Mouse (Mus musculus) ES-E14 (cell line): Measurements from ENCODE around the gene Rab3c. TPM values are rescaled to one million over a fixed set of nuclear protein-coding genes. Genes with fewer than 3 reads are reported as not detected.

ENCODE experiments used
- DNase-seq: peaks from one replicate; pipeline ENCODE4 v3.0.0-alpha.2; 2013; ENCODE audit warnings: low read depth, low spot score
- H3K27ac ChIP-seq: 2 replicates; pipeline ENCODE4 v1.5.1; 2012; ENCODE audit warnings: low read depth, mild to moderate bottlenecking, low read length, moderate library complexity, mixed read lengths; ENCODE audit not compliant: poor library complexity, insufficient read depth, severe bottlenecking
- H3K36me3 ChIP-seq: 2 replicates; pipeline ENCODE4 v1.6.1; 2012; ENCODE audit warnings: mild to moderate bottlenecking, low read length, moderate library complexity, mixed read lengths; ENCODE audit not compliant: control insufficient read depth, poor library complexity, insufficient read depth, severe bottlenecking
- H3K4me1 ChIP-seq, 2 experiments: fragments of 150-350 bp in 1 of 2; sonication (generic) in 1 of 2; 2 replicates each; pipeline ENCODE4 v1.6.1; 2012; ENCODE audit warnings: low read length in 2 of 2, mild to moderate bottlenecking in 1 of 2, mixed read lengths in 1 of 2; ENCODE audit not compliant: control insufficient read depth in 2 of 2, insufficient read depth in 2 of 2, poor library complexity in 1 of 2
- H3K4me3 ChIP-seq, 2 experiments: fragments of 150-350 bp in 1 of 2; sonication (generic) in 1 of 2; 2 replicates each; pipeline ENCODE4 v1.5.1; 2012; ENCODE audit warnings: low read length in 2 of 2, low read depth in 1 of 2, mild to moderate bottlenecking in 1 of 2, mixed read lengths in 1 of 2; ENCODE audit not compliant: insufficient read depth in 1 of 2, poor library complexity in 1 of 2, severe bottlenecking in 1 of 2
- H3K9ac ChIP-seq: 2 replicates; pipeline ENCODE4 v1.6.1; 2012; ENCODE audit warnings: low read depth, mild to moderate bottlenecking, low read length, mixed read lengths; ENCODE audit not compliant: poor library complexity, insufficient read depth, severe bottlenecking
- H3K9me3 ChIP-seq: fragments of 150-350 bp; sonication (generic); 2 replicates; pipeline ENCODE4 v1.6.1; 2012; ENCODE audit warnings: low read depth, mild to moderate bottlenecking, low read length; ENCODE audit not compliant: control insufficient read depth, insufficient read depth
- CHD2 ChIP-seq: IDR thresholded peaks from 2 replicates; pipeline ENCODE4 v1.6.1; 2014; ENCODE audit warnings: mild to moderate bottlenecking, low read depth, low read length, inconsistent platforms
- HCFC1 ChIP-seq: IDR thresholded peaks from 2 replicates; pipeline ENCODE4 v1.6.1; 2012; ENCODE audit warnings: low read length, inconsistent platforms, borderline replicate concordance; ENCODE audit not compliant: insufficient read depth
- MAFK ChIP-seq: IDR thresholded peaks from 2 replicates; pipeline ENCODE4 v1.6.1; 2014; ENCODE audit warnings: mild to moderate bottlenecking, low read depth, low read length, inconsistent platforms; ENCODE audit not compliant: insufficient read depth
- ZC3H11A ChIP-seq: IDR thresholded peaks from 2 replicates; pipeline ENCODE4 v1.6.1; 2012; ENCODE audit warnings: low read depth, mild to moderate bottlenecking, inconsistent platforms, low read length, borderline replicate concordance
- ZNF384 ChIP-seq: IDR thresholded peaks from 2 replicates; pipeline ENCODE4 v1.6.1; 2012; ENCODE audit warnings: low read depth, low read length, inconsistent platforms
- in situ Hi-C, 2 experiments: fragments of 600-800 bp; cut with MboI; formaldehyde crosslinking; loops; one replicate each; pipeline ENCODE4 v1.15.1; 2025; ENCODE audit warnings: low sequenced_read_pairs in 2 of 2, inconsistent platforms in 1 of 2; ENCODE audit not compliant: unreplicated experiment in 2 of 2
- total RNA-seq: library from RNA; depleted of rRNA; stranded (reverse); fragments of 300-350 nt; gene quantifications from 2 replicates; pipeline ENCODE4 v1.2.3, GENCODE M21; 2012

The Rab3c gene
- total RNA-seq, 1 experiment: not detected

DNA sequence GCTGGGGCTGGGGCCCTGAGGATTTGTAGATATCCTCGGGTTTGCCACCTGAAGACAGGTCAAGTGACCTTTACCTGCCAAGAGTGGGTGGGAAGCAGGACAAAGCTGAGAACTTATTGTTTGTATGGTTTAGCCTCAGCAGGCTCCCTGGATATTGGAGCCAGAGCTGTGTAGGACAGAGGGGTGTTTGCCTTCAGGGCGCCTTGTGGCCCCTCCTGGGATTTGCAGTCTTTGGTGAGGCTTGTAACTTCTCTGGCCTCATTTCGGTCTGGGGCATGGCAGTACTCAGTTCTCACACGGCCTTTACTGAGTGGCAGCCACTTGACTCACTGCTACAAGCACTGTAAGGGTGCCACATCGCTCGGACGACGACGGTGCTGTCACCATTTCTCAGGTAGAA is 261.0 kb downstream of the Rab3c start:
- H3K36me3 ChIP-seq: no peaks in the 10 kb centered on the region; the same call in 1 of the 2 replicates
- no peaks in the 10 kb centered on the region for H3K9me3 ChIP-seq
- in situ Hi-C loops: no loop called here
- peak overlapping the region; percentile 20 to 42; a peak in 3 of 4 replicates for H3K4me3 ChIP-seq
- H3K27ac ChIP-seq: peak overlapping the region; percentile 97
- H3K9ac ChIP-seq: peak overlapping the region; percentile 77
- DNase-seq: no peak
- TF ChIP-seq MAFK (no peak), CHD2 (no peak), HCFC1 (no peak), ZNF384 (no peak), ZC3H11A (no peak)
- H3K4me1 ChIP-seq: peaks cover 9 to 11% of the 10 kb centered on the region in 2 experiments

DNA sequence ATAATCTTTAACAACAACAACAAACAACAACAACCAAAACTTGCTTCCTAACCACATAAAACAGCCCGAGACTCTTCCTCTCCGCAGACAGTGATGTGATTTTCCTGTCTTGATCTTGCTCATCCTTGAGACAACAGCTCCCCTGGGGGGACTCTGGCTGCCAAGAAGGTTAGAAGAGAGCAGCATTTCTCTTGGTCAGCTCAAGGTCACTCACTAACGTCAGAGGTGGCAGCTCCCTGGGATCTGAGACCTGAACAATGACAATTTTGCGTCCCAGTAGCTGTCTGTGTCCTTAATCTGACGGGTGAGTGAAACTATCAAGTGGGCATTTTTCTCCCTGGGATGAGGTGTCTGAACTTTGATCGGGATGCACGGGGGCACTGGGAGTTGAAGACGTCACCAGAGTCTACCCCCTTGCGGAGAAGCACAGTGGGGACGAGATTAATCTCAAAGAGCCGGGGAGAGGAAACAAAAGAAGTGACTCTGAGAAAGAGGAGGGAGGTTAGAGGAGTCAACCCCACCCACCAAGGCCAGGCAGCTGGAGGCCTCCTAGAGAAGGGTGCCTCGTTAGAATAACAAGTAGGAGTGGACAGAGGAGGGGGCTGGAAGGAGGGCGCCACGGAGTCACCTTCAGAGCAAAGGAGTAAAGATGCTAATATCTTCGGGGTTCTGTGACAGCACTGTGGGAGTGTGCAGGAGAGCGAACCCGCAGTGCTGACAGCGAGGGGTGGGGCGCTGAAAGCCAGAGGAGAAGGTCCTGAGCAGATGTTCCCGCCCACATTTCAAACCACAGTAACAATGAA is 261.7 kb downstream of the Rab3c start:
- DNase-seq: peak; percentile 89

DNA sequence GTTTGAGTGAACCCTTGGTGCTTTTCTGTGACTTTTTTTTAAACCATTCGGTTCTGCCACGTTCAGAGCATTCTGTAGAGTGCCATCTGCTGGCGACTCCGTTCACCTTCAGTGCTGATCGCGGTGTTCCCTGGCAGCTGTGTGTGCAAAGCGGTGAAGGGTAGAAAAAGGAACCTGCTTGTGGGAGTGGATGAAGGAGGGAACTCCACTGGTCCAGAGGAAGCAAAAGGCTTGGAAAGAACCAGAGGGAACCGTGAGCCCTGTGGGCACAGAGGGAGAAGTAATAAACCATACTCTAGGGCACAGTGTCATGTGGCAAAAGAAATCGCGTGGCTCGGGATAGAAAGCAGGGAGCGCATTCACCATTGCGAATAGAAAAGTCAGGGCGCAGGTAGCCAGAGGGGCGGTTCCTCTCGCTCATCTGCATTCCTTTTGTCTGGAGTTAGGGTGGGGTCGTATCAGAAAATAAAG is 262.3 kb downstream of the Rab3c start:
- peaks cover 9 to 11% of the 10 kb centered on the region in 2 experiments for H3K4me1 ChIP-seq
- peak overlapping the region; percentile 97 for H3K27ac ChIP-seq
- H3K4me3 ChIP-seq: peak overlapping the region; percentile 41 to 67; a peak in 3 of 4 replicates
- in situ Hi-C loops: no loop called here
- H3K9ac ChIP-seq: peak overlapping the region; percentile 73; the same call in 1 of the 2 replicates
- H3K36me3 ChIP-seq: no peaks in the 10 kb centered on the region; the same call in 1 of the 2 replicates
- peak; percentile 87 for DNase-seq
- TF ChIP-seq CHD2 (peak; percentile 17; the same call in 1 of the 2 replicates), ZC3H11A (no peak), ZNF384 (peak; percentile 90)
- no peaks in the 10 kb centered on the region for H3K9me3 ChIP-seq

More for the DNA sequence above, 261.7 kb downstream of the Rab3c start:
- Histone ChIP-seq H3K9me3 (no peaks in the 10 kb centered on the region), H3K27ac (peak overlapping the region; percentile 97), H3K9ac (peak overlapping the region; percentile 34; the same call in 1 of the 2 replicates), H3K4me3 (peak overlapping the region; percentile 41 to 67), H3K4me1 (peaks cover 9 to 11% of the 10 kb centered on the region in 2 experiments), H3K36me3 (no peaks in the 10 kb centered on the region; the same call in 1 of the 2 replicates)
- TF ChIP-seq HCFC1 (no peak), CHD2 (no peak; the same call in 1 of the 2 replicates), MAFK (no peak), ZC3H11A (no peak), ZNF384 (no peak)
- in situ Hi-C loops: no loop called here

DNA sequence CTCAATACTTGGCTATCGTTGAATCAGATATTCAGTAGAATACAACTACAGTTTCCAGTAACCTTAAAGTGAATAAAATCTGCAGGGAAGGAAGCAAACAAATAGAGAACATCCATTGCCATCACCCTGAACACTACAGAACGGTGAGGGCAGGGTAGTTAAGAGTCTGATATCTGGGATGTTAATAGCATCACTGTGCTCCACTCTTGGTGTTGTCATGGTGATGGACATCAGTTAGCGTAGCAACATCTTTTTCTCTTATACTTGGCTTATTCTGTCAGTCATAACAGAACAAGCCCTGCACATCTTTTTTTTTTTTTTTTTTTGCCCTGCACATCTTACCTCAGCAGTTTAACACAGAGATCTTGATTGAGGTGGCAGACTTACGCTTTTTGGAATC is 268.8 kb downstream of the Rab3c start:
- Histone ChIP-seq H3K4me3 (no peak overlapping the region), H3K36me3 (no peaks in the 10 kb centered on the region), H3K27ac (no peak overlapping the region), H3K4me1 (no peaks in the 10 kb centered on the region), H3K9me3 (no peaks in the 10 kb centered on the region), H3K9ac (no peak overlapping the region)
- no peak for DNase-seq
- TF ChIP-seq ZNF384 (no peak), MAFK (no peak), HCFC1 (no peak)
- in situ Hi-C loops: no loop called here

DNA sequence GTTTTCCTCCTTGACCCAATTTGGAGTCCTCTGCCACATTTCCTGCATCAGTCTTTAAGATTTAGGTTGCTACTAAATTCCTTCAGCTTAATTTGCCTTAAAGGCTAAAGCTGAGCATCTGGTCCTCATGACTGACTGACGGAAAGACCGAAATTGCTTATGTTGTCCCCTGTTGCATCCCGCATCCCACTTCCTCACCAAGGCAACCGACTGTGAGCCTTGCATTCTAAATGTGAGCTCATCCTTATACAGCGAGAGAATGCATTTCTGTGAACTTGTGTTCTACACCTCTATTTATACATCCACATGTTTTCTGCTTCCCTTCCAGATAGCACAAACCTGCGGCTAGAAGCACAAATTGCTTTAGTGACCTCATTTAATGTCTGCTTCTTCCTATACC is 269.9 kb downstream of the Rab3c start:
- peaks cover 0 to 5% of the 10 kb centered on the region in 2 experiments; a peak in 1 of 4 replicates for H3K4me1 ChIP-seq
- no peak overlapping the region for H3K4me3 ChIP-seq
- H3K27ac ChIP-seq: no peak overlapping the region
- TF ChIP-seq ZNF384: no peak
- H3K9ac ChIP-seq: no peak overlapping the region
- H3K9me3 ChIP-seq: no peaks in the 10 kb centered on the region
- no peaks in the 10 kb centered on the region for H3K36me3 ChIP-seq
- in situ Hi-C loops: no loop called here
- no peak for DNase-seq
